Mouse (Mus musculus) kidney, embryonic 16.5 days (tissue): Measurements from ENCODE around the gene Slc9a3r2. TPM values are rescaled to one million over a fixed set of nuclear protein-coding genes. Genes with fewer than 3 reads are reported as not detected.

Experiments
- ATAC-seq: fragments of 200-750 bp; cut with Nextera tagmentation; 2 replicates; pipeline ENCODE4 v1.8.0; 2017; ENCODE audit warnings: moderate TSS enrichment; ENCODE audit not compliant: low FRiP score, low TSS enrichment
- H3K27ac ChIP-seq: fragments of 300-500 bp; sonication (generic); 2 replicates; pipeline ENCODE4 v1.5.1; 2014; ENCODE audit warnings: low read length
- H3K27me3 ChIP-seq: fragments of 300-500 bp; sonication (generic); 2 replicates; pipeline ENCODE4 v1.6.1; 2014; ENCODE audit warnings: low read length, control low read depth, mixed read lengths; ENCODE audit not compliant: insufficient read depth
- H3K36me3 ChIP-seq: fragments of 300-500 bp; sonication (generic); 2 replicates; pipeline ENCODE4 v1.6.1; 2014; ENCODE audit warnings: low read length, control low read depth, mixed read lengths; ENCODE audit not compliant: insufficient read depth
- H3K4me1 ChIP-seq: fragments of 300-500 bp; sonication (generic); 2 replicates; pipeline ENCODE4 v1.6.1; 2014; ENCODE audit warnings: low read length, control low read depth, mixed read lengths; ENCODE audit not compliant: insufficient read depth
- H3K4me2 ChIP-seq: fragments of 300-500 bp; sonication (generic); replicated peaks from 2 replicates; pipeline ENCODE4 v1.6.1; 2014; ENCODE audit warnings: low read depth, low read length
- H3K4me3 ChIP-seq: fragments of 300-500 bp; sonication (generic); 2 replicates; pipeline ENCODE4 v1.5.1; 2014; ENCODE audit warnings: mild to moderate bottlenecking, low read length
- H3K9ac ChIP-seq: fragments of 300-500 bp; sonication (generic); replicated peaks from 2 replicates; pipeline ENCODE4 v1.6.1; 2014; ENCODE audit warnings: low read length
- H3K9me3 ChIP-seq: fragments of 300-500 bp; sonication (generic); 2 replicates; pipeline ENCODE4 v1.6.1; 2016; ENCODE audit warnings: low read length, control low read depth
- WGBS: fragments of 180-500 bp; shearing (Covaris S2); extraction: QIAGEN DNeasy Blood & Tissue Kit; methylation state at CpG from one replicate; pipeline ENCODE4 v1.1.7; 2014; 5-methylcytosine and 5-hydroxymethylcytosine counted together
- polyA plus RNA-seq: library from polyadenylated mRNA; unstranded; fragments of >200 nt; fragmentation: Nextera tagmentation; extraction: Ambion mirVana; gene quantifications from 2 replicates; pipeline ENCODE4 v1.2.1, GENCODE M21; 2015

Gene Slc9a3r2
- polyA plus RNA-seq, 1 experiment from 2014 or later, result 120 TPM

- peak; percentile 89 for ATAC-seq
- Histone ChIP-seq H3K4me1 (peaks cover 17% of the 10 kb centered on the region), H3K9ac (peak within 1 kb of the TSS; percentile 89), H3K27me3 (no peaks in the 10 kb centered on the region), H3K9me3 (no peaks in the 10 kb centered on the region), H3K27ac (peak within 1 kb of the TSS; percentile 93), H3K36me3 (peaks cover 27% of the 10 kb centered on the region), H3K4me2 (peak within 1 kb of the TSS; percentile 79), H3K4me3 (peak within 1 kb of the TSS; percentile 77)
- under 1% methylated on average over 51 of the region's 51 CpGs for WGBS
Measured at GRCm38 (mm10) chr17:24632167-24632812, 17.8 kb downstream of the Slc9a3r2 start, which contains the start of the genes Tsc2 and Nthl1. TSS of gene Tsc2 (minus strand) at chr17:24632630. TSS of gene Nthl1 (plus strand) at chr17:24632680.

GRCm38 (mm10) chr17:24630072-24630471 lies 20.1 kb downstream of the Slc9a3r2 start:
- Histone ChIP-seq H3K4me1 (peaks cover 17% of the 10 kb centered on the region), H3K27me3 (no peaks in the 10 kb centered on the region), H3K9me3 (no peaks in the 10 kb centered on the region), H3K27ac (no peak overlapping the region), H3K36me3 (peaks cover 41% of the 10 kb centered on the region), H3K9ac (no peak overlapping the region), H3K4me3 (no peak overlapping the region), H3K4me2 (no peak overlapping the region)
- WGBS, result 90% methylated on average over 14 of the region's 14 CpGs
- ATAC-seq, result no peak

- H3K9me3 ChIP-seq, result no peaks in the 10 kb centered on the region
- H3K9ac ChIP-seq, result no peak overlapping the region
- H3K4me2 ChIP-seq, result no peak overlapping the region
- H3K27me3 ChIP-seq, result no peaks in the 10 kb centered on the region
- H3K4me3 ChIP-seq, result no peak overlapping the region
- ATAC-seq, result no peak
- H3K27ac ChIP-seq, result no peak overlapping the region
- peaks cover 16% of the 10 kb centered on the region for H3K4me1 ChIP-seq
- peaks cover 52% of the 10 kb centered on the region for H3K36me3 ChIP-seq
- WGBS, result 51% methylated on average over 5 of the region's 5 CpGs
Measured at GRCm38 (mm10) chr17:24628646-24629045, 21.5 kb downstream of the Slc9a3r2 start.

GRCm38 (mm10) chr17:24625472-24625871 lies 24.7 kb downstream of the Slc9a3r2 start:
- Histone ChIP-seq H3K4me3 (no peak overlapping the region), H3K27ac (no peak overlapping the region), H3K9ac (no peak overlapping the region), H3K4me1 (no peaks in the 10 kb centered on the region), H3K9me3 (no peaks in the 10 kb centered on the region), H3K36me3 (peaks cover 77% of the 10 kb centered on the region), H3K4me2 (no peak overlapping the region), H3K27me3 (no peaks in the 10 kb centered on the region)
- WGBS, result 95% methylated on average over 8 of the region's 8 CpGs
- ATAC-seq, result no peak

GRCm38 (mm10) chr17:24617561-24618194 lies 32.4 kb downstream of the Slc9a3r2 start:
- Histone ChIP-seq H3K4me1 (no peaks in the 10 kb centered on the region), H3K9me3 (no peaks in the 10 kb centered on the region), H3K36me3 (peaks cover 76% of the 10 kb centered on the region), H3K9ac (no peak overlapping the region), H3K4me2 (no peak overlapping the region), H3K27ac (no peak overlapping the region), H3K27me3 (no peaks in the 10 kb centered on the region), H3K4me3 (no peak overlapping the region)
- 86% methylated on average over 14 of the region's 14 CpGs for WGBS
- no peak for ATAC-seq

GRCm38 (mm10) chr17:24610711-24611110 lies 39.4 kb downstream of the Slc9a3r2 start:
- H3K4me3 ChIP-seq, result no peak overlapping the region
- no peak overlapping the region for H3K4me2 ChIP-seq
- H3K4me1 ChIP-seq, result no peaks in the 10 kb centered on the region
- H3K9ac ChIP-seq, result no peak overlapping the region
- no peak for ATAC-seq
- WGBS, result 65% methylated on average over 2 of the region's 2 CpGs
- peaks cover 55% of the 10 kb centered on the region for H3K36me3 ChIP-seq
- H3K27me3 ChIP-seq, result no peaks in the 10 kb centered on the region
- H3K27ac ChIP-seq, result no peak overlapping the region
- no peaks in the 10 kb centered on the region for H3K9me3 ChIP-seq

GRCm38 (mm10) chr17:24608874-24609273 lies 41.3 kb downstream of the Slc9a3r2 start:
- ATAC-seq, result no peak
- Histone ChIP-seq H3K36me3 (peaks cover 46% of the 10 kb centered on the region), H3K4me2 (no peak overlapping the region), H3K4me1 (no peaks in the 10 kb centered on the region), H3K27me3 (no peaks in the 10 kb centered on the region), H3K9me3 (no peaks in the 10 kb centered on the region), H3K9ac (no peak overlapping the region), H3K27ac (no peak overlapping the region), H3K4me3 (no peak overlapping the region)
- WGBS, result 95% methylated on average over 8 of the region's 8 CpGs

GRCm38 (mm10) chr17:24608370-24608769 lies 41.8 kb downstream of the Slc9a3r2 start:
- no peaks in the 10 kb centered on the region for H3K9me3 ChIP-seq
- H3K27me3 ChIP-seq, result no peaks in the 10 kb centered on the region
- no peaks in the 10 kb centered on the region for H3K4me1 ChIP-seq
- 95% methylated on average over 4 of the region's 4 CpGs for whole genome bisulfite sequencing
- H3K27ac ChIP-seq, result no peak overlapping the region
- no peak overlapping the region for H3K4me2 ChIP-seq
- ATAC-seq, result no peak
- H3K4me3 ChIP-seq, result no peak overlapping the region
- no peak overlapping the region for H3K9ac ChIP-seq
- H3K36me3 ChIP-seq, result peaks cover 42% of the 10 kb centered on the region

GRCm38 (mm10) chr17:24604557-24604956 lies 45.6 kb downstream of the Slc9a3r2 start:
- 84% methylated on average over 3 of the region's 3 CpGs for WGBS
- no peak for ATAC-seq
- Histone ChIP-seq H3K4me3 (no peak overlapping the region), H3K27me3 (no peaks in the 10 kb centered on the region), H3K9me3 (no peaks in the 10 kb centered on the region), H3K27ac (no peak overlapping the region), H3K4me1 (no peaks in the 10 kb centered on the region), H3K36me3 (peaks cover 60% of the 10 kb centered on the region), H3K9ac (no peak overlapping the region), H3K4me2 (no peak overlapping the region)

- H3K4me3 ChIP-seq, result no peak overlapping the region
- no peak overlapping the region for H3K4me2 ChIP-seq
- no peak overlapping the region for H3K27ac ChIP-seq
- no peak overlapping the region for H3K9ac ChIP-seq
- H3K9me3 ChIP-seq, result no peaks in the 10 kb centered on the region
- no peaks in the 10 kb centered on the region for H3K4me1 ChIP-seq
- H3K36me3 ChIP-seq, result peaks cover 63% of the 10 kb centered on the region
- WGBS, result 88% methylated on average over 8 of the region's 8 CpGs
- no peak for ATAC-seq
- H3K27me3 ChIP-seq, result no peaks in the 10 kb centered on the region
Measured at GRCm38 (mm10) chr17:24603961-24604360, 46.2 kb downstream of the Slc9a3r2 start.
